Mouse (Mus musculus) T-helper 2 cell (primary cell): ENCODE results near the gene Cstf3.

ENCODE experiments used
- in situ Hi-C: fragments of 300-600 bp; cut with MboI, MseI; formaldehyde crosslinking; loops from one replicate; pipeline ENCODE4 v1.15.1; 2025; ENCODE audit warnings: high pct_unique_total_duplicates

Gene Cstf3

GRCm38 (mm10) chr2:104710670-104711370, 120.5 kb downstream of the Cstf3 start:
- in situ Hi-C loops: no loop called here

DNA sequence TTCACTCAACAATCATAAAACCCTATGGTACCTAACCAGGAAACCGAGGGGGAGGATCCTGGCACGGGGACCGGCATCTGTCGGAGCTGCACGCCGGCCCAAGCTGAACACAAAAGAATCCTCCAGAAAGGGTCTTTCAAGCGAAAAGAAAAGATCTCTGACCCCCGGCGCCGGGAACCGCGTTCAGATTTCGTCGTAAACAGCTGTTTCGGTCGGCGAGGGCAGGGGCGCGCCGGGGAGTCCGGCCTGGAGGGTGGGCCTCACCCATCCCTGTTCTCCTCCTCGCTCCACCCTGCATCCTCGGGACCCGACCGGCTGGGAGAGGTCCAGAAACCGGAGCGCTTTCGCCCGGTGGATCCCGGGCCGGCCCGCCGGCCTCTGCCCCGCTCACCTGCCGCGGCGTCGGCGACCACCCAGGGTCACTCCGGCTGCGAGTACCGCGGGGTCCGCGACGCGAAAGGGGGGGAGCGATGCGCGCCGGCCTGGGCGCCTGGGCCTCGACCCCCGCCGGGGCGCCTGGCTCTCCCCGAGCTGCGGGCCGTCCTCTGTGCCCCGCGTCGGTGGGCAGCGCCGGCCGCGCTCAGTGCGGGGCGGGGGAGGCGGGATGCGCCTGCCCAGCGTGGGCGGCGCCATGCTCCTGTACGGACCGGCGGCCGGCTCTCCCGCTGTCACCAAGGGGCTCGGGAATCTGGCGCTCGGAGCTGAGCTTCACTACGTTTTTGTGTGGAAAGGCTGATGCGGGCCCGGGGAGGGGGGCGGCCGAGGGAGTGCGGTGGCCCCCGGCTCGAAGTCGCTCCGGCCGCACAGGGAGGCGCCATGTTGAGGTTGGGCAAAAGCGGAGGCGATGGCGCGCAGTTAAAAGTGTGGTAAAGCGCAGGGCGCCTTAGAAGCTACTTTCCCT, 121.5 kb downstream of the Cstf3 start, which contains the start of gene Tcp11l1:
Gene Tcp11l1, minus strand, starts transcription at position 585 of the 901 bp plus-strand sequence.
- in situ Hi-C loops: no loop called here

DNA sequence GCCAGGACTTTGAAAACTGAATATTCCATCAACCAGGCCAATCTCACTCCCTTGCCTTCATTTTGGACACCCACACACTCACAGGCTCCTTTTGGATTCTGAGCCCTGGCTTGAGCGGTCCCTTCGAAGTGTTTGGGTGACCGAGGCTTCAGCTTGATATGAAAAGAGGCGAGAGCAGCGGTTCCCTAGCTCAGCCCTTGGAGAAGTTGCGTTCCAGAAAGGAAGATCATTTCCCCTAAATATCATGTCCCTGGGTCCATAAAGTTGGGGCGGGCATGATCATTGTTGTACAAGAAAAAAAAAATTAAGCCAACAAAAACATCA, 122.1 kb downstream of the Cstf3 start:
- in situ Hi-C loops: no loop called here

- in situ Hi-C loops: no loop called here
Observed at GRCm38 (mm10) chr2:104714254-104714691, 124.0 kb downstream of the Cstf3 start.
